Mouse (Mus musculus) limb, embryonic 13.5 days (tissue): ENCODE measurements around the gene Rundc3a. TPM values are rescaled to one million over a fixed set of nuclear protein-coding genes. Genes with fewer than 3 reads are reported as not detected.

Source experiments
- ATAC-seq: fragments of 200-750 bp; cut with Nextera tagmentation; 2 replicates; pipeline ENCODE4 v1.8.0; 2017; ENCODE audit warnings: low read depth, moderate number of reproducible peaks, moderate TSS enrichment; ENCODE audit not compliant: low FRiP score
- H3K27ac ChIP-seq: fragments of 300-500 bp; sonication (generic); 2 replicates; pipeline ENCODE4 v1.5.1; 2015; ENCODE audit warnings: inconsistent platforms, mild to moderate bottlenecking, moderate library complexity
- H3K27me3 ChIP-seq: fragments of 300-500 bp; sonication (generic); 2 replicates; pipeline ENCODE4 v1.6.1; 2015; ENCODE audit warnings: mild to moderate bottlenecking, inconsistent platforms
- H3K36me3 ChIP-seq: fragments of 300-500 bp; sonication (generic); 2 replicates; pipeline ENCODE4 v1.6.1; 2015; ENCODE audit warnings: inconsistent platforms, mild to moderate bottlenecking, moderate library complexity
- H3K4me1 ChIP-seq: fragments of 300-500 bp; sonication (generic); 2 replicates; pipeline ENCODE4 v1.6.1; 2015; ENCODE audit warnings: inconsistent platforms
- H3K4me2 ChIP-seq: fragments of 300-500 bp; sonication (generic); replicated peaks from 2 replicates; pipeline ENCODE4 v1.6.1; 2015; ENCODE audit warnings: inconsistent platforms, mild to moderate bottlenecking, moderate library complexity
- H3K4me3 ChIP-seq: fragments of 300-500 bp; sonication (generic); 2 replicates; pipeline ENCODE4 v1.5.1; 2015; ENCODE audit warnings: moderate library complexity, mild to moderate bottlenecking, inconsistent platforms
- H3K9ac ChIP-seq: fragments of 300-500 bp; sonication (generic); 2 replicates; pipeline ENCODE4 v1.6.1; 2015; ENCODE audit warnings: mild to moderate bottlenecking, inconsistent platforms
- H3K9me3 ChIP-seq: fragments of 300-500 bp; sonication (generic); 2 replicates; pipeline ENCODE4 v1.6.1; 2016; ENCODE audit warnings: inconsistent platforms
- WGBS: fragments of 180-500 bp; shearing (Covaris S2); methylation state at CpG from one replicate; pipeline ENCODE4 v1.1.7; 2015; 5-methylcytosine and 5-hydroxymethylcytosine counted together
- polyA plus RNA-seq: library from polyadenylated mRNA; unstranded; fragments of >200 nt; fragmentation: Nextera tagmentation; extraction: Ambion mirVana; gene quantifications from 2 replicates; pipeline ENCODE4 v1.2.1, GENCODE M21; 2015

The Rundc3a gene
- polyA plus RNA-seq, 1 experiment from 2014 or later = 1.3 TPM

DNA sequence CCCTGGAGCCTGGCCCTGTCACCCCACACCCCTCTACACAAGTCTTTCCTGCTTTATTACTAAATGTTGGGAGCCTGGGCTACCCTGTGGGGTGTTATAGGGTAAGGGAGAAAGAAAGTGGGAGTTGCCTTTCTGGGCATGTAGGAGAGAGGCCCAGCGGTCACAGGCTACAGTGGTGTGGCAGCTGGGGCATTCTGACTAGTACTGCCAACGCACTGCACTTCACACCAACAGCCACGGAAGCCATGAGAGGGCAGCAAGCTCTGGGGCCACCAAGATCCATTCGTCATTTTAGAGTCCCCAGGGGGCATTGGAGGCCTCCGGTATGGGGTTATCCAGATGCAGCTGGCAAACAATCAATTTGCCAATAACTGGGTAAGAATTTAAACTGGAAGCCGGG lies 48.9 kb downstream of the Rundc3a start:
- H3K27ac ChIP-seq = no peak overlapping the region; the same call in 1 of the 2 replicates
- H3K4me2 ChIP-seq = no peak overlapping the region
- H3K9ac ChIP-seq = no peak overlapping the region
- 84% methylated on average over 6 of the region's 6 CpGs for WGBS
- H3K27me3 ChIP-seq = peaks cover 20% of the 10 kb centered on the region
- no peak overlapping the region for H3K4me3 ChIP-seq
- H3K9me3 ChIP-seq = no peaks in the 10 kb centered on the region
- peaks cover 46% of the 10 kb centered on the region for H3K4me1 ChIP-seq
- peaks cover 64% of the 10 kb centered on the region for H3K36me3 ChIP-seq
- no peak for ATAC-seq

DNA sequence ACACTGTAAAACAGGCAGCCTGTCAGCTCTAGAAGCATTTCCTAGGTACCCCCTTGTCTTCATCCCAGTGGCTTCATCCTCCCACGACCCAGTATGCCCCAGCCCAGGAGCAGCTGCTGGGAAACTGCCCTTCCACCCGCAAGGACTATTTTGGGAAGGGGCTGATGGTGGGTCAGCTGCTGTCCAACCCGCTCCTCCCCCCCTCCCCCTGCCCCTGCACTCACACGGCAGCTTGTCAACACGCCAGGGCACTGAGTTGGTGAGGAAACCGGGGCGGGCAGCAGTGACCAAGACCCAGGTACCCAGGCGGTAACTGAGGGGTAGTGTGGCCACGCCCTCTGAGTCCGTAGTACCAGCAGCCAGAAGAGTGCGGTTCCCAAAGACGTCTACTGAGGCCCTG lies 50.5 kb downstream of the Rundc3a start:
- Histone ChIP-seq H3K27ac (no peak overlapping the region), H3K4me3 (no peak overlapping the region), H3K4me2 (no peak overlapping the region), H3K36me3 (peaks cover 49% of the 10 kb centered on the region), H3K9ac (no peak overlapping the region), H3K4me1 (peaks cover 43% of the 10 kb centered on the region), H3K27me3 (peaks cover 15% of the 10 kb centered on the region), H3K9me3 (no peaks in the 10 kb centered on the region)
- WGBS = 62% methylated on average over 12 of the region's 12 CpGs
- no peak for ATAC-seq

DNA sequence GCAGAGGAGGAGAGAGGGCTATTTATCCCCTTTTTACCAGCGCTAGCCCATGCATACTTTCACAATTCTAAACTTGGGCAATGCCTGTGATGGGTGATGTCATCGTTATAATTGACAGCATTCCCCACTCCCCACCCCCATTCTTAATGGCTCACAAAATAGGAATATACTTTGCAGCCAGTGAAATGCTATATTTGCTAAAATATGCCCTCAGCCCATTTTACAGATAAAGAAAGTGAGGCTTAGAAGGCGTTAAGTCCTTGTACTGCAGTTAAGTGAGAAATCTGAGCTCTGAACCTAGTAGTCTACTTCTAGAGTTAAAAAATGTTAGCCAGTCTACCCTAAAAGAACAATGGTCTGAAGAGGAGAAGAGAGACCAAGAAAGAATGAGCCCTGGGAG lies 51.1 kb downstream of the Rundc3a start:
- 62% methylated on average over 3 of the region's 3 CpGs for WGBS
- no peak for ATAC-seq
- peaks cover 43% of the 10 kb centered on the region for H3K4me1 ChIP-seq
- H3K9ac ChIP-seq = no peak overlapping the region
- H3K27ac ChIP-seq = no peak overlapping the region
- no peaks in the 10 kb centered on the region for H3K9me3 ChIP-seq
- H3K27me3 ChIP-seq = peaks cover 15% of the 10 kb centered on the region
- peaks cover 44% of the 10 kb centered on the region for H3K36me3 ChIP-seq
- H3K4me3 ChIP-seq = no peak overlapping the region
- H3K4me2 ChIP-seq = no peak overlapping the region

DNA sequence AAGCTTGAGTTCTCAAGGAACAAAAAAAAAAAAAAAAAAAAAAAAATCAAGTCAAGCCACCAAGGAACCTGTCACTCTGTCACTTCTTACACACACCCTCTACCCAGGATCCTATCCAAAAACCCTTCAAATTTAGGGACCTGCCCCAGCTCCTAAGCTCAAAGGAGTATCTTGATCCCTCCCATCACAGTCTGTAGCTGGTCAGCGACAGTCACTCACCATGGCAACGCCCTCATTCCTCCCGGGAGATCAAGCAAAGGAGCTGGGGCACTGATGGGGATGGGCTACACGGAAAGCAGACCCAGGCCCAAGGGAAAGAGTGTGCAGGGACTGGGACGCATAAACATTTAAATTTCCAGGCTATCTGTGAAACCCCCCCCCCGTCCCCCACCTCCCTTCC lies 51.6 kb downstream of the Rundc3a start:
- no peak for ATAC-seq
- Histone ChIP-seq H3K4me1 (peaks cover 43% of the 10 kb centered on the region), H3K9ac (peak overlapping the region; percentile 8; the same call in 1 of the 2 replicates), H3K27me3 (peaks cover 17% of the 10 kb centered on the region), H3K36me3 (peaks cover 39% of the 10 kb centered on the region), H3K4me3 (no peak overlapping the region), H3K27ac (no peak overlapping the region), H3K4me2 (peak overlapping the region; percentile 74), H3K9me3 (no peaks in the 10 kb centered on the region)
- WGBS = 8% methylated on average over 6 of the region's 6 CpGs

DNA sequence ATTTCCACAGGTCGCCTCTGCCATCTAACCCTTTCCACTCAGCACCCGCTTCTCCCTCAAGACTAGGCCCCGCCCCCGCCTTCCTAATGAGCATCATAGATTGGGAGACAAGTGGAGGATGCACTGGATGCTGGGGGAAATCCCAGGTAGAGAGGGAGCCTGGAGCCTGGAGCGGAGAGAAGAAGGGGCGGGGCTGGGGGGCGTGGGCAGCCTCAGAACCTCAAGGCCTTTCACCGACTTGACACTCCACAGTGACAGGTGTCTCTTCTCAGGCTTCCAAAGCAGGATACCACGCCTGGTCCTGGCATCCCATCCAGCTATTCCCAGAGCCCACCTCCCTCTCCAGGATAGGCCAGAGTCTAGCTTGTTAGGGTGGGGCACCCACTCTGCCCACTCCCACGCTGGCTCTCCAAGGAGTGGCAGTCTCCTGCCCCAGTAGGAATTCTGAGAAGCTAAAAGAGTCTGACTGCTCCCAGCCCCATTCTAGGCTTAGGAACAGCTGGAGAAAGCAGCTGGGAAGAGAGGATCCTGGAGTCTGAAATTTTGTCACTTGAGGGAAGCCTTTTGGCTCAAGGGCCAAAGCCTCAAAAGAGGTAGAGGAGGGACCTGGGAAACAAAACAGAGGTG lies 52.2 kb downstream of the Rundc3a start:
- Histone ChIP-seq H3K36me3 (peaks cover 33% of the 10 kb centered on the region), H3K27me3 (peaks cover 23% of the 10 kb centered on the region), H3K4me2 (peak overlapping the region; percentile 74), H3K27ac (peak overlapping the region; percentile 94), H3K9me3 (no peaks in the 10 kb centered on the region), H3K4me3 (peak overlapping the region; percentile 93), H3K4me1 (peaks cover 43% of the 10 kb centered on the region), H3K9ac (peak overlapping the region; percentile 97)
- peak; percentile 62 for ATAC-seq
- WGBS = 17% methylated on average over 8 of the region's 10 CpGs

DNA sequence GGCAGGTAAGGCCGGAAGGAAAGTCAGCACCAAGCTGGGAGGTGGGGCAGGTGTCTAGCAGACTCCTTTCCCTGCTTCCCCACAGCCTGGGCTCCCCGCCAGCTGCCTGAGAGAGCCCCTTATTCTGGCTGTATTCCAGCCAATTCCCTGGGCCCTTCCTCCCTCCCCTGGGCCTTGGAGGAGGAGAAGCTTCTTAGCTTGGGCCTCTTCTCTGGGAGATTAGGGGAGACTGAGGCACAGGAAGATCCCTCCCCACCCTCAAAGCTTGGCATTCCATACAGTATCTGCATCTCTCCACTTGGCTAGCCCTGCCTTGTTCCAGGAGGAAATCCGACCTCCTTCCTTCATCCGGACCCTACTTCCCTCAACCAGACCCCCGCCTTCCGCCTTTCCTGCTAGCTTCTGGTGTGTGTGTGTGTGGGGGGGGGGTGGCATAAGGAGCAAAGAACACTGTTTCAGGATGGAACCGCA lies 52.7 kb downstream of the Rundc3a start:
- 0 out of 2 replicates have a peak, but pooled peaks have one; percentile 5 for ATAC-seq
- Histone ChIP-seq H3K27ac (peak overlapping the region; percentile 94), H3K4me3 (peak overlapping the region; percentile 93), H3K9me3 (no peaks in the 10 kb centered on the region), H3K9ac (peak overlapping the region; percentile 97), H3K36me3 (peaks cover 28% of the 10 kb centered on the region), H3K27me3 (peaks cover 25% of the 10 kb centered on the region), H3K4me1 (peaks cover 43% of the 10 kb centered on the region), H3K4me2 (peak overlapping the region; percentile 74)
- WGBS = 12% methylated on average over 7 of the region's 7 CpGs

DNA sequence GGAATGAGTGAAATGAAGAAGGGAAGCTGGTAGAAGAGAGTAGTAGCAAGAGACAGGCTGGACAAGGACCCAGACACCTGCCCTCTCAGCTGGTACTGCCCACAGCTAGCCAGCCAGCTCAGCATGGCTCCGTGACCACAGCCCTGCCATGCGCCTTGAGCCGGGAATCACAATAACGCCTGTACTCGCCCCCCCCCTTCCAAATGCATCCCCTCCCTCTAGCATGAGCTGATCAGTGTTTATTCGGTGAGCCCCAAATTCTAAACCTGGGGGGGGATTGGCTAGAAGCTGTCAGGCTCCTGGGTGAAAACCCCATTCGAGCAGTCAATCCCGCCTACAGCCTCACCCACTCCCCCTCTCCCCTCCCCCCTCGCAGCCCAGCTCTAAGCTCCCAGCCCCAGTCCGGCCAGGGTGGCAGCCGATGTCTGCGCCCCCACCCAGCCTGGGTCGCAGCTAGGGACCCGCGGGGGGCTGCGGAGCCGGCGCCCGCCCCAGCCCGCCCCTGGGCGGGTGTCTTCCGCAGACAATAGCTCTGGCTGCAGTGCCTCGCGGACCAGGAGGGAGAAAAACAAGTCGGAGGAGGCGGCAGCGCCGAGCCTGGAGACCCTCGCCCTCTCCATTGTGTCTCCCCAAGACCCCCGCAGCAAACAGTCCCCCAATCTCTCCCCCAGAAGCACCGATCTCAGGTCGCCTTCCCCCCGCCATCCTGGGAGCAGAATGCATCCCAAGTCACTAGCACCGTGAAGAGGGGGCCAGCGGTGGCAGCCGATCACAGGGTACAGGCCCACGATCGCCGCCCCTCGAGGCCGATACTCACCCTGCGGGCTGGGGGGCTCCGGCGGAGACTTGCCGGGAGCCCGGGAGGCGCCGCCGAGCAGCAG lies 53.6 kb downstream of the Rundc3a start:
- Histone ChIP-seq H3K27ac (peak overlapping the region; percentile 94), H3K36me3 (peaks cover 19% of the 10 kb centered on the region), H3K9me3 (no peaks in the 10 kb centered on the region), H3K27me3 (peaks cover 30% of the 10 kb centered on the region), H3K4me1 (peaks cover 43% of the 10 kb centered on the region), H3K4me2 (peak overlapping the region; percentile 74), H3K9ac (peak overlapping the region; percentile 97), H3K4me3 (peak overlapping the region; percentile 93)
- under 1% methylated on average over 45 of the region's 49 CpGs for WGBS
- ATAC-seq = peak; percentile 27

DNA sequence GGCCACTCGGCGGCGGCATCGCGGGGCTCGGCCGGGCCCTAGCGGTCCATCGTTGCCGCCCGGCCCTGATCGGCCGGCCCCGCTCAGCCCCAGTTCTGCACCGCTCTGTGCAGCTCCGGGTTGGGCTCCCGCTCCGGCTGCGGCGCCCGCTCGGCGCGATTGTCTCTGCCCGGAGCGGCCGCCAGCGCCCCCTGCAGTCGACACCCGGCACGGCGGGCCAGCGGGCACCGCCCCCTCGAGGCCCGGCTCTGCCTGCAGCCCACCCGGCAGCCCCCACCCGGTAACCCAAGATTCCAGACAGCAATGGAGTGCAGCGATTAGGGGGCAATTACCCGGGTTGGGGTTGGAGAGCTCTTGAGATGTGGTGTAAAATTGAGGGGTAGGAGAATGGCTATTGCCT lies 54.3 kb downstream of the Rundc3a start, which contains the start of gene Fam171a2:
Gene Fam171a2 (minus strand): TSS at position 186 of the 400 bp plus-strand sequence.
- Histone ChIP-seq H3K4me2 (peak within 1 kb of the TSS; percentile 74), H3K27ac (peak within 1 kb of the TSS; percentile 94), H3K4me1 (peaks cover 43% of the 10 kb centered on the region), H3K9me3 (no peaks in the 10 kb centered on the region), H3K36me3 (peaks cover 12% of the 10 kb centered on the region), H3K27me3 (peaks cover 37% of the 10 kb centered on the region), H3K9ac (peak within 1 kb of the TSS; percentile 97), H3K4me3 (peak within 1 kb of the TSS; percentile 93)
- peak; percentile 77 for ATAC-seq
- WGBS = under 1% methylated on average over 31 of the region's 40 CpGs

DNA sequence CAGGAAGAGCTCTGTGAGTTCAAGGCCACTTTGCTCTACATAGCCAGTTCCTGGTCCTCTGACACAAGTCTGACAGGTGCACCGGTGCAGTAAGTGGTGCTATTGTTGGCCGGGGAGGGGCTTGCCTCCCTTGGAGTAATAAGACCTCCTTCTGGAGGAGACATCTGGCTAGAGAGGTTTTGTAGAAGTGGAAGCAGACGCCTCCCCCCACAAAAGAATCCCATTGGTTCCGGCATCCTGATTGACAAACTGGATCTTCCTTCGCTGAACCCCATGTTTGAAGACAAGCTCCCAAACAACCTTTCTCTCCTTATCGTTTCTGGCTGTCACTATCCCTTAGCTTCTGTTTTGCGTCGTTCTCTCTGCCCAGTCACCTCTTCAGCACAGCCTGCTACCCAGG lies 55.1 kb downstream of the Rundc3a start:
- Histone ChIP-seq H3K4me1 (peaks cover 43% of the 10 kb centered on the region), H3K9ac (no peak overlapping the region), H3K27ac (no peak overlapping the region), H3K9me3 (no peaks in the 10 kb centered on the region), H3K4me2 (no peak overlapping the region), H3K4me3 (no peak overlapping the region), H3K36me3 (peaks cover 5% of the 10 kb centered on the region; the same call in 1 of the 2 replicates), H3K27me3 (peaks cover 45% of the 10 kb centered on the region)
- 9% methylated on average over 8 of the region's 8 CpGs for WGBS
- ATAC-seq = no peak

DNA sequence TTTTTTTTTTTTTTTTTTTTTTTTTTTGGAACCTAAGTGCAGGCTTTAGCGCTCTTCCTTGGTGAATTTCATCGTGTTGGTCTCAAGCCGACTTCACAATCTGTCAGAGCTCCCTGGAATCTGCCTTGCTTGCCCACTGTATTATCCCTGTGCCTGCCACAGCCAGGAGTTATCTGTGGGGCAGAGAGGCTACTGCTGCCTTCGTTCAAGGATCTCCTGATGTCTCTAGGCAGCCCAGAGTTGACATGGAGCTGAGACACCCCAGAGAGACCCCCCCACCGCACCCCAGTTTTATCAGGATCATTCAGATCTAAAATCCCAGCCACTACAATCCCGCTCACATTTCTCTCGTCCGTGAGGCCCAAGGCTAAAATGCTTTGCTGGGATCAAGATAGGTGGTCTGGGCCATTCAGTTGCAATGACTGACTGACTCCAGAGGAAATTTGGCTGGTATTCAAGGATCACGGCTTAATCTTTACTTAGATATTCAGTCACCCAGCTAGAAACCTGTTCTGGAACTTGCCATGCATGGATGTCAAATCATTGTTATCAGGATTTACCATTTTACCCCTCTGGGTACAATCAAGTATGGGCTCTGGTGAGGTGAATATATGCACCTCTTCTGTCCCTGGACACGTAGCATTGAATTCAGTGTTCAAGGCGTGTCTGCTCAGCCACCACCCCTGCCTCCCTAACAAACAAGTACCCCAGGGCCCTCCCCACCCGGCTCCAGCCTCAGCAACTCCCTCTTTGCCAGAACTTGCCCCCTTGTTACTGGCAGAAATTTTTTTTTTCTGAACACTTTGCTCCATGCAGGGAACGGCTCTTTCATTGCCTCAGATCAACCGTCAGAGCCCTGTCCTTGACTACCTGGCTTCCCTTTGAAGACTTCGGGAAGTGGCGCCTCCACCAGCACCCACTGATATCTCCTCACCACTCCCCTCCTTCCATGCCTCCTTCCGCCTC lies 56.1 kb downstream of the Rundc3a start:
- no peak overlapping the region for H3K9ac ChIP-seq
- peaks cover 49% of the 10 kb centered on the region for H3K27me3 ChIP-seq
- no peaks in the 10 kb centered on the region for H3K36me3 ChIP-seq
- no peak for ATAC-seq
- H3K4me2 ChIP-seq = no peak overlapping the region
- no peak overlapping the region for H3K4me3 ChIP-seq
- no peak overlapping the region for H3K27ac ChIP-seq
- peaks cover 35% of the 10 kb centered on the region for H3K4me1 ChIP-seq
- WGBS = 45% methylated on average over 17 of the region's 17 CpGs
- no peaks in the 10 kb centered on the region for H3K9me3 ChIP-seq
